Mouse (Mus musculus): Measurements from ENCODE around the gene Plekhd1. TPM values are rescaled to one million over a fixed set of nuclear protein-coding genes. Genes with fewer than 3 reads are reported as not detected.

Plekhd1 gene
- polyA plus RNA-seq, 1 experiment, result 7.4 TPM

GRCm38 (mm10) chr12:80762982-80763381, 70.6 kb downstream of the Plekhd1 start:
- Histone ChIP-seq H3K27me3 (replicated peaks; ENCODE audit: control insufficient read depth, insufficient read depth, low read length) (peaks cover 6% of the 10 kb centered on the region; the same call in 1 of the 2 replicates), H3K4me1 (ENCODE audit: control insufficient read depth, insufficient read depth, low read length) (no peaks in the 10 kb centered on the region), H3K27ac (ENCODE audit: insufficient read depth, low read depth, low read length) (no peak overlapping the region), H3K4me3 (ENCODE audit: insufficient read depth, low read depth, low read length) (no peak overlapping the region), H3K36me3 (ENCODE audit: control insufficient read depth, insufficient read depth, low read length) (no peaks in the 10 kb centered on the region)
- 78% methylated on average over 5 of the region's 5 CpGs for WGBS
- DNase-seq, result no peak
- TF ChIP-seq CTCF (conservative IDR thresholded peaks at IDR 0.05; ENCODE audit: insufficient read depth, insufficient read length, low read depth, low read length), result no peak
- no peak for TF ChIP-seq POLR2A (IDR thresholded peaks at IDR 0.05; ENCODE audit: low read depth, low read length)

GRCm38 (mm10) chr12:80764116-80764515, 71.7 kb downstream of the Plekhd1 start:
- WGBS, result 62% methylated on average over 4 of the region's 4 CpGs
- no peaks in the 10 kb centered on the region for H3K36me3 ChIP-seq (ENCODE audit: control insufficient read depth, insufficient read depth, low read length)
- TF ChIP-seq CTCF (conservative IDR thresholded peaks at IDR 0.05; ENCODE audit: insufficient read depth, insufficient read length, low read depth, low read length) (no peak), POLR2A (IDR thresholded peaks at IDR 0.05; ENCODE audit: low read depth, low read length) (no peak)
- H3K4me1 ChIP-seq (ENCODE audit: control insufficient read depth, insufficient read depth, low read length), result no peaks in the 10 kb centered on the region
- H3K4me3 ChIP-seq (ENCODE audit: insufficient read depth, low read depth, low read length), result no peak overlapping the region
- no peak overlapping the region for H3K27ac ChIP-seq (ENCODE audit: insufficient read depth, low read depth, low read length)
- peaks cover 3% of the 10 kb centered on the region; the same call in 1 of the 2 replicates for H3K27me3 ChIP-seq (replicated peaks; ENCODE audit: control insufficient read depth, insufficient read depth, low read length)
- peak; percentile 24 for DNase-seq

GRCm38 (mm10) chr12:80769697-80770096, 77.3 kb downstream of the Plekhd1 start:
- TF ChIP-seq CTCF (conservative IDR thresholded peaks at IDR 0.05; ENCODE audit: insufficient read depth, insufficient read length, low read depth, low read length), result peak; percentile 98; the same call in 1 of the 2 replicates
- no peak for TF ChIP-seq POLR2A (IDR thresholded peaks at IDR 0.05; ENCODE audit: low read depth, low read length)
- Histone ChIP-seq H3K36me3 (ENCODE audit: control insufficient read depth, insufficient read depth, low read length) (no peaks in the 10 kb centered on the region), H3K4me1 (ENCODE audit: control insufficient read depth, insufficient read depth, low read length) (no peaks in the 10 kb centered on the region), H3K27me3 (replicated peaks; ENCODE audit: control insufficient read depth, insufficient read depth, low read length) (no peaks in the 10 kb centered on the region), H3K27ac (ENCODE audit: insufficient read depth, low read depth, low read length) (no peak overlapping the region), H3K4me3 (ENCODE audit: insufficient read depth, low read depth, low read length) (no peak overlapping the region)
- WGBS, result 15% methylated on average over 11 of the region's 11 CpGs
- DNase-seq, result peak; percentile 82

Other genes starting within 250 kb of the Plekhd1 start
- 12.1 and 13.5 TPM in 2 replicates for gene Exd2, start 229.5 kb upstream of the Plekhd1 start, polyA plus RNA-seq (2012; rRNA removed)
- gene Galnt16, start 174.3 kb upstream of the Plekhd1 start, polyA plus RNA-seq (2012; rRNA removed), result 0.72 and 0.81 TPM in 2 replicates
- 48.3 and 58.2 TPM in 2 replicates for gene Slc39a9, start 48.7 kb upstream of the Plekhd1 start, polyA plus RNA-seq (2012; rRNA removed)
- 23.3 and 36.8 TPM in 2 replicates for gene Erh, start 48.2 kb upstream of the Plekhd1 start, polyA plus RNA-seq (2012; rRNA removed)
- not detected in 2 replicates for gene Ccdc177, start 68.1 kb downstream of the Plekhd1 start, polyA plus RNA-seq (2012; rRNA removed)
- gene Susd6, start 97.9 kb downstream of the Plekhd1 start, polyA plus RNA-seq (2012; rRNA removed), result 65.5 and 80.0 TPM in 2 replicates